Mouse (Mus musculus) thymus, postnatal 36 days (tissue): ENCODE results near the gene Mgll.

Experiments
- DNase-seq, 2 experiments: peaks; one replicate each; pipeline ENCODE4 v3.0.0; 2022; ENCODE audit warnings: mixed read lengths in 2 of 2

Gene Mgll

DNA sequence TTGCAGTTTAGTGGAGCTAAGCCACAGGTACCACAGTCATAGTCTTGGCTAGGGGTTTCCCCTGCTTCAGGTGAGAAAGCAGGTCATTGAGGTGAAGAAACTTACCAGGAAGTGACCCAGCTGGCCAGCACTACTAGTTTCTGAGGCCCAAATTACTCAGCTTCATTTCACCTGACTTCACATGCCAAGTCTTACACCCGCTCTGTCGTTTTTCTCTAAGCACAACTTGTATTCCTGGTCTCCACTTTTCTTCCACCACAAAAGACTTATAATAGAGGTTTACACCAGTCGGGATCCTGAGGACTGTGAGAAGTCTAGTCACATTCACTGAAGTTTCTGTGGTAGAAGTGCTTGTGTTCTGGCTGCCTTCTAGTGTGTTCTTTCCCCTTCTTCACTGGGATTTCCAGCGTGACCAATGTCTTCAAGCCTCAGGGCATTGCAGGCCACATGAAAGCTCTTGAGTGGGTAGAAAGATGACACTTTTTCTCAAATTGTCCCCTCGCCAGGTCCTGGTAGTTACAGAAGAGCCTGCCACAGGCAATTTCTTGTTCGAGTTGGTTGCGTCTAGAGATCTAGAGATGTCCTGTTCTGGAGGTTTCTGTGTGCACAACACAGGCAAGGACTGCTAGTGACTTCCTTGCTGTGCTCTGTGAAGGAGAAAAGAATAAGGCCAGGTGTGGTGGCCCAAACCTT is 6.0 kb upstream of the Mgll start:
- no peak for DNase-seq

GRCm38 (mm10) chr6:88721059-88721458 is 3.2 kb upstream of the Mgll start:
- DNase-seq = no peak

DNA sequence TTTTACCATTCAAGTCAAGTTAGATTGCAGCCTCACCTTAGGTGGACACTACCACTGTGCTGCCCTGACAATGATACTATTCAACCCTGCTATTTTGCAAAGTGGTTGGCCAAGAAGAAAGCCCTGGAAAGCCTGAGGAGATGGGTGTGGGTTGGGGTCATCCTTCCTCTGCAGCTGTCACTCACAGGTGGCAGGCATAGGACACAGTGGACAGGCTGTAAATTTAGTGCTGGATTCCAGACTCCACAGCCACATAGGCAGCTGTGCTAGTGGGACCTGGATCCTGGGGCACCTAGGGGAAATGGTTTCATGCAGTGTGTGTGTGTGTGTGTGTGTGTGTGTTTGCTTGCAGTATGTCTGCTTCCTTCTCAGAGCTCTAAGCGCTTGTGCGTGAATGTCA is 1.3 kb upstream of the Mgll start:
- no peak for DNase-seq

- no peak for DNase-seq
Observed at GRCm38 (mm10) chr6:88723806-88724312, 353 bp upstream of the Mgll start.

DNA sequence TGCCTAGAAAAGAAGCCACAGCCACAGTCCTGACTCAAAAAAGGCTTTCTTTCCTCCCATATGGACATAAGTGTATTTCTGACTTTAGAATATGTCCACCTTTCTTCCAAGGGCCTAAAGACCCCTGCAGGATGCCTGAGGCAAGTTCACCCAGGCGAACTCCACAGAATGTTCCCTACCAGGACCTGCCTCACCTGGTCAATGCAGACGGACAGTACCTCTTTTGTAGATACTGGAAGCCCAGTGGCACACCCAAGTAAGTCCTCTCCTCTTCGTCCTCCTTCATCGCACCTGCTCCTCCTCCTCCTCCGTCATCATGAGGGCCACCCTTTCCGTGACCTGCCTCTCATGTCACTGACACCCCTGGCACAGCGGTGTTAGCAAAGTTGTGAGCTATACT is 1.4 kb downstream of the Mgll start:
- DNase-seq = no peak

- DNase-seq = no peak
Observed at GRCm38 (mm10) chr6:88726252-88727211, 2.3 kb downstream of the Mgll start.

DNA sequence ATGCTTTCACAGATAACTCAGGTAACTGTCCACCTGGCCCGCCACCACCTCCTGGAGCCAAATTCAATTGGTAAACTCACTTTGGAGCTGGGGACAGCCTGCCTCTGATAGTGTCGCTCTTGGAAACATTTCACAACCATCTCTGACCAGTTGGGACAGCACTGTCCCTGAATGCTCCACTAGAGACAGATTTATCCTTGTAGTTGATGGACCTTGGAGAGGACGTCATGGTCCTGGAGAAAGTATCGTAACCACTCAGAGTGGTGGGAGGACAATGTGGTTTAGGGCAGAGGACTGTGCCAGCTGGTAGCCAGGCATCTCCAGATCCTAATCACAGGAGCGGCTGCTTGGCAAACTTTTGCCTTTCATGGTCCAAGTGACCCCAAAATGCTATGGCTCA is 3.3 kb downstream of the Mgll start:
- DNase-seq = no peak

GRCm38 (mm10) chr6:88728054-88728453 is 3.8 kb downstream of the Mgll start:
- DNase-seq = no peak

DNA sequence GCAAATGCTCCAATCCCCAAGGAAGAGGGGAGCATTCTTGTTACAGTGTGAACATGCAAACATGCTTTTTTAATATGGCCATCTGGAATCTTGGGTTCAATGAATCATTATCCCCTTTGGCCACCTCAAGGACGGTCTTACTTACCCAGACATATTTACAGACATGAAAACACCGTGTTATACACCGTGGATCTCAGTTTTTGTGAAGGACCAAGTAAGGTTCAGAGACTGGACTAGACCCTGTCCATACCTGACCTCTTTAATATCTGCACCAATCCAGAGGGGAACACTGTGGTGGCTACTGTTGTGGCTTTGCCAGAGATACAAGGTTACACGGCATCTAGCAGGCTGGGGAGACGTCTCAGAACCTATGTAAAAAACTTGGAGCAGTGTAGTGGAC is 4.3 kb downstream of the Mgll start:
- DNase-seq = no peak

DNA sequence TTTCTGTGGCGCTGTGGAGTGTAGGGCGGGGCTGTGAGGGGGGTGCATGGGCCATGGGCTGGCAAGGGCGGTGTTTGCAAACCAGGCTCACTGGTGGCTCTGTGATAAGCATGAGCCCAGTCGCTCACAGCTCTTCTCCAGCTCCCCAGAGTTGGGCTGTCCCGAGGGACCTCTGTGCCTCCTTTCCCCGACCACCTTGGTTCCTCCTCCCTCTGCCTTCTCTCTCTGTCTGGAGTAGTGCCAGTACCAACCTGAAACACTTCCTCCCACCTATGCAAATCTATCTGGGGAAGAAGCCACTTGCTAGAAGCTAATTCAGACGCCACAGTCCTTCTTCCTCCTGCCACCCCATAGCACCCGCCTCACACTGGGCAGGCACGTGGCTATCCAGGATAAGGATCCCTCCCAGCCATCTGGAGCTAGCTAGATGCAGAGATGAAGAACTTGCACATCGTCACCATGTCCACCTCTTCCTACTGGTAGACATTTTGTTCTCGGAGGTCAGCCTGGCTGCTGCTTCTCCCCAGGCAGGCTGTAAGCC is 7.1 kb downstream of the Mgll start:
- DNase-seq = no peak

DNA sequence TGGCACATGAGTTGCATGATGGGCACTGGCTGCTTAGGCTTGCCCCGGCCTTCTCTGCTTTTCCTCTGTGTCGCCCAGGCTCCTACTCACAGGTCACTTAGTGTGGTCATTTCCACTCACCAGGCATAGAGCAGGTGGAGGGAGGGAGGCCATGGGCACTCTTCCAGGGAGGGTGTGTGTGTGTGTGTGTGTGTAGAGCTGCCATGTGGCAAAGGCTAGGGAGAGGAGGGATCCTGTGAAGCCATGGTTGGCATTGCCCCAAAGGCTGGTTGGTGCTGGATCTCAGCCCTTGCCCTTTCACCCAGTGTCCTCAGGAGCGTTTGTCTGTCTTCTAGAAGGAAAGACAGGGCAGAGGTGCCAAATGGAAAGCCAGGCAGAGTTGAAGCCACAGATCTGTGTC is 7.8 kb downstream of the Mgll start:
- DNase-seq = no peak

DNA sequence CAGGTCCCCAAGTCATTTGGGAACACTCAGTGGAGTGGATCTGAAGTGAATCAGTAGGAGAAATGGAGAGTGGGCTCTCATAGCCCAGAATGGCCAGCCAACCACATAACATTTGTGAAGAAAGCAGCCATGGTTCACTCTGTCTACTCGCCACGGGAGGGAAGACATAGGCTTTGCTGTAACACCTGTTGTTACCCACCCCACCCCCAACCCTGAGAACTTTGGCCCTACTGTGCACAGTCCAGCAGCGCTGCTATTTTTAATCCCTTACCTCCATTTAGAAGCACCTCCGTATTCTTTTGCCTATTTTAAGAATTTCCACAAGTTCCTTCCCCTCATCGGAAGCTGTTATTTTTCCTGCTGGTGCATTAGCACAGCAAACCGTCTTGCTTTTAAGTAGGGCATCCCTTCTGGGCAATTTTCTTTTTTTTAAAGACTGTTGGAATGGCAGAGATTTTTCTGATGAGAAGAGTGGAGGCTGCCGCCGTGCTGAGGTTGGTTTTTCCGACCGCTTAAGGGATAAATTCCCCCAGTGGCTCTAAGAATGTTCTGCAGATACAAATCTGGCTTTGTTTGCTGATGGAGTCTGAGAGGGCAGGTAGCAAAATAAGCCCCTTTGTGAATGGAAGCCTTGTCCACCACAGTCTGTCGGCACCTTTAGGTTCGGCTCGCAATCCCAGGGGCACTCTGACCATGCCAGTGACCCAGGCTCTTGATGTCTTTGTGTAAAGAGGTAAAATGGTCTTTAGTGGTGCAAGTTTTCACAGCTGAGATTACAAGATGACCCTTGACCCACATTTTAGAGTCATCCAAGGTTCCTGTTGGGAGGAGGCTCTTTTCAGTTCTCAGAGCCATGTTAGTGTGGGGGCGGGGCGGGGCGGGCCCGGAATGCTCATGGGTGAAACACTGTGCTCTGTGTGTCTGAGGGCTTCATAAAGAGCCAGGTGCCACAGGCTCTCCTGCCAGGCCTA is 8.7 kb downstream of the Mgll start:
- DNase-seq = no peak

DNA sequence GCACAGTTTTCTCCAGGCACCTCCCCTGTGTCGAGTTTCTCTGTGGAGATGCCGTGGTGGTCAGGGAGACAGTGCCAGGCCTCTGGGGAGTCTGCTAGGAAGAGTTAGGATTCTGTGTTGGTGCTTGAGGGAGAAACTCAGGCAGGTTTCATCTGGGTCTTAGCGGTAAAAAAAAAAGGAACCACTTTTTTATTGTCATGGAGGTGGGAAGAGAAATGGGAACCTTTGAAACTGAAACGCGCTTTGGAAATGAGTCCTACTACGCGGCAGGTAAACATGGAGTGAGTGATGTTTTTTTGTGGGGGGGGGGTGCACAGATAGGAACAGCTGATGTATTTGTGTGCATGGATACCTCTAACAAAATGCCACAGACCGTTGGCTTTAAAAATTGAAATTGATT is 12.1 kb downstream of the Mgll start:
- no peak for DNase-seq

DNA sequence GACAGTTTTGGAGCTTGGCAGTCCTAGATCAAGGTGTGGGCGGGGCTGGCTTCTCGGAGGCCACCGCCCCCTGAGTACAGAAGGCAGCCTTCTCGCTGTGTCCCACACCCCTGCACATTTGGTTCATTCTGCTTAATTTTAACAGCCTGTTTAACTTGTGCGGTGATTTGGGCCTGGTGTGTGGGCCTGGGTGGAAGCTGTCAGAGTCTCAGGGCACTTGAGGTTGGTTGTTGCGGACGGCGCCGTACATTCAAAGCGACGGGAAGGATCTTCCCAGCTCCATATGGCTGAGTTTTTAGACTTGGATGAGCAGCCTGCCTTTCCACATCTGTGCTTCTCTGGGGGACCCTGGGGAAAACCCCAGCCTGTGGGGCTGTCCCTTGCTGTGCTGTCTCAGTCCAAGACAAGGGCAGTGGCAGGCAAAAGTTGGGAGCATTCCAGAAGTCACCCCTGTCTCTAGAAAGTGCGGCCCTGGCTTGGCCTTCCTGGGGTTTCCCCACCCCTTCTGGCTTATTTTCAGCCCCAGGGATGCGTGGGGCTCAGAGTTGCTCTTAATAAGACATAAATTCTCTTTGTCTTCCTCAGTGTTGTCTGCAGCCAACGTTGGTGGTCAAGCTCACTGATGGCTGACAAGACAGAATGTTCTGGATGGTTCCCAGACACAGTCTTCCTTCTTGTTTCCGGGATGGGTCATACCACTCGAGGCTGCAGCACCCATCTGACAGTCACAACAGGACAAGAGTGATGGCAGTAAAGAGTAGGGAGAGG is 12.7 kb downstream of the Mgll start:
- DNase-seq = no peak

DNA sequence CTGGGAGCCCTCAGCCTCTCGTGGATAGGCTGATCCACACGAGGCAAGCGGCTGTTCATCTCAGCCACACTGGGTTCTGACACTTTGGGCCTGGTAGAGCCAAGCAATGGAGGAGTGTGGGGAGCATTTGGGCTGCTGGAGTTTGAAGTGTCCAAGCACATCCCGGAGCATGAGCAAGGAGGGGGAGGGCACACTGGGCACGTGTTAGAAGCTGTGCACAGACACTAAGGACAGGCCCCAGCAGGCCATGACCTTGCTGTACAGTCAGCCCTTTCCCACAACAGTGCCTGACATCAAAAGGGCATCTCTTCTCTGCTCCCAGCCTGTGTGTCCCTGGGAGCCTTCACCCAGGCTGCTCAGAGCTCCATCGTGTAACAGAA is 13.3 kb downstream of the Mgll start:
- DNase-seq = no peak

DNA sequence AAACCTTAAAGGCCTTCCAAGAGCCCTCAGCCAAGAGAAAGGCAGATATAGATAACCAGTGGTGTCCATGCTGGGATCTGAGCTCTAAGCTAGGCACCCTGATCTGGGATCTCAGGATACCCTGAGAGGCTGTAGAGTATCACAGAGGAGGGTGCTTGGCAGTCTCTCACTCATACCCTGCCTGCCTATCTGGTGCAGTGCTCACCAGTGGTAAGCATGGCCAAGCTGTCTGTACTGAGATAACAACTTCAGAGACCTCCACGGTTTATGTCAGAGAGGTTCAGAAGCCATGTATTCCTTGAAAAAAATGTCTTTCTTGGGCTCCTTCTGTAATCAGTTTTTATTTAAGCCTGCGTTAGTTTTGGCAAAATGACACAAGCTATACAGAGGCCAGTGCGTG is 16.8 kb downstream of the Mgll start:
- no peak for DNase-seq

GRCm38 (mm10) chr6:88741791-88742190 is 17.6 kb downstream of the Mgll start:
- no peak for DNase-seq

- DNase-seq = no peak
Observed at GRCm38 (mm10) chr6:88742286-88743011, 18.2 kb downstream of the Mgll start.

- no peak for DNase-seq
Observed at GRCm38 (mm10) chr6:88743601-88744291, 19.5 kb downstream of the Mgll start.

GRCm38 (mm10) chr6:88745027-88745426 is 20.8 kb downstream of the Mgll start:
- no peak for DNase-seq
